Mouse (Mus musculus) olfactory bulb, adult 2 months (tissue): ENCODE data around the gene Gabpb1. TPM values are rescaled to one million over a fixed set of nuclear protein-coding genes. Genes with fewer than 3 reads are reported as not detected.

Experiments used
- H3K27ac ChIP-seq: fragments of 200-500 bp; 2 replicates; pipeline ENCODE4 v1.5.1; 2012; ENCODE audit warnings: low read depth, low read length; ENCODE audit not compliant: insufficient read depth
- H3K4me1 ChIP-seq: fragments of 200-500 bp; 2 replicates; pipeline ENCODE4 v1.6.1; 2012; ENCODE audit warnings: low read length; ENCODE audit not compliant: control insufficient read depth, insufficient read depth
- H3K4me3 ChIP-seq: fragments of 200-500 bp; 2 replicates; pipeline ENCODE4 v1.5.1; 2012; ENCODE audit warnings: mild to moderate bottlenecking, low read depth, low read length, moderate library complexity; ENCODE audit not compliant: insufficient read depth
- CTCF ChIP-seq: fragments of 200-500 bp; IDR thresholded peaks from 2 replicates; pipeline ENCODE4 v1.5.1; 2012; ENCODE audit warnings: low read depth, mild to moderate bottlenecking, low read length, moderate library complexity; ENCODE audit not compliant: insufficient read depth
- POLR2A ChIP-seq: fragments of 200-500 bp; IDR thresholded peaks from 2 replicates; pipeline ENCODE4 v1.6.1; 2012; ENCODE audit warnings: mild to moderate bottlenecking, low read depth, low read length, moderate library complexity; ENCODE audit not compliant: insufficient read depth
- WGBS: fragments of 180-500 bp; shearing (Covaris S2); methylation state at CpG from one replicate; pipeline ENCODE4 v1.1.7; 2018; 5-methylcytosine and 5-hydroxymethylcytosine counted together
- polyA plus RNA-seq: library from polyadenylated mRNA; stranded (reverse); fragments of >200 nt; gene quantifications from 2 replicates; pipeline ENCODE4 v1.2.4, GENCODE M21; 2012; ENCODE audit warnings: low replicate concordance; ENCODE audit not compliant: missing spikeins, insufficient read depth, insufficient read length

Gene Gabpb1
- polyA plus RNA-seq, 1 experiment: not detected

DNA sequence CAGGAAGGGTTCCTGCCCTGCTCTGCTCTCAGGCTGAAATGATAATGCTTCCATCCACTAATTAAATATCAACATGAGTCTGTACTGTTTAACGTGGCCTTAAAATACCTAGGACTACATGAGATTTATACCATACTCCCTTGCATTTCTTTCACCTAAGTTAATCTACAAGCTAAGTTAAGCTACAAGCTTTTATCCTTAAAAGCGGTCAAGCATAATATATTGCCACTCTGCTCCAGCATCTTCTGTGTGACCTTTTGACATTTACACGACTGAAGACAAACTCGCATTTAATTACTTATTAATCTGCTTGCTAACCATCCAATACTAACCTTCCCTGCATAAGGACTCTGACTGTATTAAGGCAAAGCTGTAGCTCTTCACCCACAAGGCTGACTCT lies 23.2 kb downstream of the Gabpb1 start:
- H3K27ac ChIP-seq: no peak overlapping the region
- 85% methylated on average over 4 of the region's 4 CpGs for WGBS
- H3K4me1 ChIP-seq: no peaks in the 10 kb centered on the region
- no peak overlapping the region for H3K4me3 ChIP-seq
- TF ChIP-seq CTCF (no peak), POLR2A (no peak)

DNA sequence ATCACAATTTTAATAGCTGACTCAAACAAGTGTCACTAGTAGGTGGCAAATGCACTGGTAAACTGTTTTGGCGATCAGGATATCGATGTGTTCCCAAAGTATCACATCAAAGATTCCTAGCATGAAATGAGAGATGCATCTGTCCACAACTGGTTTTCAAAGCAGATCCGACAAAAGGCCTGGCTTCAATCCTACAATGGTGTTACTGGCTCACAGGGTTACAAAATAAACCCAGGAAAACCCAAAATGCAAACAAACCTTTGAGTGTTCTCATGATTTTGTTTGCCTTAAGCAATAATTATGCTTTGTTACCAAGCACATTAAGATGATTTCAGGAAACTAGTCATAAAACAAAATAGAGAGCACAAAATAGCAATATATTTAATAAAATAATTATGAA lies 28.4 kb downstream of the Gabpb1 start:
- Histone ChIP-seq H3K4me1 (no peaks in the 10 kb centered on the region), H3K4me3 (no peak overlapping the region), H3K27ac (no peak overlapping the region)
- TF ChIP-seq POLR2A (no peak), CTCF (no peak)
- WGBS: 58% methylated on average over 3 of the region's 3 CpGs

DNA sequence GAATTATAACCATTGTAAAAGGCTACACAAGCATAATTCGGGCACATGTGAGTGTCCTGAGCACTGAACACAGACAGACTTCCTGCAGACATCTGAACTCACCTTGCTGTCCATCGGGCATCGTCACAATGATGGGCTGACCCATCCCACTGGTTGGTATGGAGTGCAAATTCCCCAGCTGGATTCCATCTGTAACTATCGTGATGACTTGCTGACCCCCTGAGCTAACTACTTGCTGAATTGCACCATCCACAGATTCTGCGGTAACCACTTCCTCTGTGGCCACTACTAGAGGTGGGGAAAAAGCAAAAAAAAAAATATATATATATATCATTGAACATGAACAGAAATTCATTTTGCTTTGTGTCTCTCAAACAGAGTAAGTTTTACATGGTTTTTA lies 29.7 kb downstream of the Gabpb1 start:
- TF ChIP-seq CTCF: no peak
- no peak for TF ChIP-seq POLR2A

DNA sequence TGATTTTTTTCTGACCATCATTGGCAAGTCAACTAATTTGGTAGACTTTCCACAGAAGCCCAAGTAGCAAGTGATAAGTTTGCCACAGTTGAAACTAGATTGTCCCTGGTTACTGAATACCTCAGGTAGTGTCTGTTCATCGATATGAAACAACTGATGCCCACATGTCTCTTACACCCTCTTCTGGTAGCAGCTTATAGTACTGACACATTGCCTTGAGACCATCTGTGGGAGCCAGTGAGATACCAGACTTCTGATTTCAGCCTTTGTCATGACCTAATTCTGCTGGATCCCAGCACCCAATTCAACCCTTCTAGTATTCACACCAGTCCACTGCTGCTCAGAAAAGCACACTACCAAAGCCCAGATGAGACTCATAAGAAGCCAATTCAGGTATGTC lies 31.4 kb downstream of the Gabpb1 start:
- Histone ChIP-seq H3K4me3 (no peak overlapping the region), H3K27ac (no peak overlapping the region), H3K4me1 (no peaks in the 10 kb centered on the region)
- WGBS: 94% methylated on average over 1 of the region's 1 CpGs
- TF ChIP-seq POLR2A: no peak
- no peak for TF ChIP-seq CTCF

More for the DNA sequence above, 29.7 kb downstream of the Gabpb1 start:
- Histone ChIP-seq H3K27ac (no peak overlapping the region), H3K4me1 (no peaks in the 10 kb centered on the region), H3K4me3 (no peak overlapping the region)
- WGBS: 96% methylated on average over 5 of the region's 5 CpGs

DNA sequence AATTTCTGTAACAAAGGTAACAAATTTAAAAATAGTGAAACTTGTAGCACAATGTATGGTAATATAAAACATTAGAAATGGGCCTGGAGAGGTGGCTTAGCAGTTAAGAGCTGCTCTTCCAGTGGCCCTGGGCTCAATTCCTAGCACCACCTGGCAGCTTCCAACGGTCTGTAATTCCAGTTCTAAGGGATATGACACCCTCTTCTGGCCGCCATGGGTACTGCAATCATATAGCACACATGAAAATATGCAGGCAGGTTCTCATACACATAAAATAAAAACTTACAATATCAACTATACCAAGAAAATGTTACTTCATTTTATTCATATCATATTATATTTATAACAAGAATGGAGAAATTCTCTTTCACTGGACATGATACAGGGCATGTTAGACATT lies 35.8 kb downstream of the Gabpb1 start:
- TF ChIP-seq CTCF (no peak), POLR2A (no peak)
- H3K4me1 ChIP-seq: no peaks in the 10 kb centered on the region
- H3K4me3 ChIP-seq: no peak overlapping the region
- no peak overlapping the region for H3K27ac ChIP-seq
- 92% methylated on average over 2 of the region's 2 CpGs for WGBS

DNA sequence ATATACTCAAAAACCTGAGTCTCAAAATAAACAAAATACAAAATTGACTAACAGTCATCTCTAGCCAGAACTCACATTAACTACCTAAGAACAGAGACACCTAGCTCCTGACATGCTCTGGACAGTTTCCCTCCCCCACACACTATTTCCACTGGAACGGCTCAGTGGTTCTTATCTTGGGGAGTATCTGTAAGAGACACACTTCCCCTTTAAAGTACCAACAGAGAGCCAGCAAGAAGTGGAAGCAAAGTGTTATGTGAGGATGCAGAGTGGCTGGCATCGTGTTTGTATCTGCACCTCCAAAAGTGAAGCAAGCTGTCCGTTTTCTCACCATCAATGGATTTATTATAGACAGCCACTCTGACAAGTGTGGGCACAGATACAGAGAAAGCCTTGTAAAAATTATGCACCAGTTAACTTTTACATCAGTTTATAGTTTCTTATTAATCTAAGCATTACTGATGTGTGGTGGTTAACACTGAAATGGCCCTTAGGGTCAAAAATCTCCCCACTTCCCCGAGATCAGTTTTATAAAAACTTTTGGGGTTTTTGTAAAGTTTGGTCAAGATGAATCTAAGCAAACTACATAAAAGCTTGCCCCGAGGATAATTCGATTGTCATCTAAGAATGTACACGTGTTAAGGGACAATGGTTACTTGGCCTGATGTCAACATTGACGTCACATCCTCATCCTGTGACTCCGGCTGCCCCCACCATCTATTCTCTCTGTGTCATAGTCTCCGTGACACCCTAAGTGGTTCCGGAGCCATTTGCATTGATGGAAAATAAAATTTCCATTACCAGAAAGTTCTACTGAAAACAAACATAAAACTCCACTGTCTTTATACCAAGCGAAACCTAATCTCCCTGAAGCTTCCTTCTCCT lies 40.0 kb downstream of the Gabpb1 start:
- Histone ChIP-seq H3K27ac (no peak overlapping the region), H3K4me1 (no peaks in the 10 kb centered on the region), H3K4me3 (no peak overlapping the region)
- WGBS: 76% methylated on average over 12 of the region's 12 CpGs
- TF ChIP-seq CTCF: no peak
- TF ChIP-seq POLR2A: no peak

DNA sequence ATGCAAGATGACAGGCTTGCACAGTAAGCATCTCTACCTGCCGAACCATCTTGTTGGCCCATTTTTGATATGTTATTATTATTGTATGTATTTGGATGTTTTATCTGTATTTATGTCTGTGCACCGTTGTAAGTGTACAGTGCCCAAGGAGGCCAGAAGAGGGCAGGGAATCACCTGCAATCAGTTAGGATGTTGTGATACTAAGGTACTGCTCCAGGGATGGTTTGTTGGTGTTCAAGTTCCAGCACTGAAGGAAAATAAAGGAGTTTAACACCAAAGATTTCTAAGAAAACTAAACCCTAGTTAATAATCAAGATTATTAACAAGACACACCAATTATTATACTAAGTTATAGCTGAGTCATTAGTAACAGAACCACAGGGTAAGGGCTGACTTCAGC lies 43.0 kb downstream of the Gabpb1 start:
- Histone ChIP-seq H3K4me3 (no peak overlapping the region), H3K27ac (no peak overlapping the region), H3K4me1 (no peaks in the 10 kb centered on the region)
- no peak for TF ChIP-seq CTCF
- TF ChIP-seq POLR2A: no peak
- WGBS: 87% methylated on average over 2 of the region's 2 CpGs

DNA sequence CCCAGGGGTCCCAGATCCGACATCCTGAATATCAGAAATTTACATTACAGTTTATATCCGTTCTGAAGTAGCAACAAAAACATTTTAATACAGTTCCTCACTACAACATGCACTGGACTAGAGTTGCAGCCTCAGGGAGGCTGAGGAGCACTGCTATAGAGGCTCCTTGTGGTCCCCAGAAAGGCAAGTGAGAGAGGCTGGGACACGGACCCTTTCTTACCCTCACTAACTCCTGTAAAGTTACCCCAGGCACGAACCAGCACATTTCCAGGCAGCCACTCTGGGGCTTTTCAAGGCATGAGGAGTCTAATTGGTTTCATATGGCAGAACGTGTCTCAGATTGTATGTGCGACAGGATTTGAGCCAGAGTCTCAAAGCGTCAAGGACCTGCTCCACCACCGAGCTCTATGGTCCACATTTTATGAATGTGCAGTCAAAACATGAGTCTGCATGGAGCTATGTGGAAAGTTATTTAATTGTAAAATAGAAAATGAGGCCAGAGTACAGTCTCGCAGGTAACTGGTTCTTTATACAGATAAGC lies 47.6 kb downstream of the Gabpb1 start:
- WGBS: 88% methylated on average over 9 of the region's 9 CpGs
- TF ChIP-seq POLR2A (no peak), CTCF (no peak)
- Histone ChIP-seq H3K4me3 (no peak overlapping the region), H3K27ac (no peak overlapping the region), H3K4me1 (no peaks in the 10 kb centered on the region)

DNA sequence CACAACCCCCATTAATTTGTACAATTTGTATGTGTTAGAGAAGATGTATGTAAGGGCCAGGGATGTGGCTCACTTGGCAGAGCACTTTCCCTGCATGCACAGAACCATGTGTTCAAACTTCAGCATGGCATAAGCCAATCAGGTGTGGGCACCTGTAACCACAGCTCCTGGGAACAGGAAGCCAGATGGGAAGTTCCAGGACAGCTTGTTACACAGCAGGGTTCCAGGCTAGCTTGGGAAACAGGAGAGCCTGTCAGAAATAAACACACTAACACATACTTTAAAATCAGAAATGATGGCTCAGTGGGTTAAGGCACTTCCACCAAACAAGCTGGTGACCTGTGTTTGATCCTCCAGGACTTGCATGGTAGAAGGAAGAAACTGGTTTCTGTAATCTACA lies 53.0 kb downstream of the Gabpb1 start:
- Histone ChIP-seq H3K4me1 (peaks cover 3% of the 10 kb centered on the region; the same call in 1 of the 2 replicates), H3K4me3 (no peak overlapping the region), H3K27ac (no peak overlapping the region)
- TF ChIP-seq CTCF: no peak
- TF ChIP-seq POLR2A: no peak

DNA sequence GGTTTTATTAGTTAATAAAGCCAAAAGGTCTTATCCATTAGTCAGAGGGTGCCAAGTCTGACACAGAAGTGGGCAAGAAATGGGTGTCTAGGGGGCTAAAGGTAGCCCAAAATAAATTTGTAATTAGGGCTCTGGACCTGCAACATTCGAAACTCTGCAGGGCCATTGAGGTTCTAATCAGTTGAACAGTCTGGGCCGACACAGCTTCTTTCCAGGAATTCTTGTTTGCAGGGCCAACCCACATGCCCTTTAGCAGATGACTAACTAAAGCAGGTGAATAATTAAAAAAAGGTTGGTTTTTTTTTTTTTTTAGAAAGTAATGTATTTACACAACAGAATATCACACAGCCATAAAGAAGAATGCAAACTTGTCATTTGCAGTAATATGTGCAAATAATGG lies 53.7 kb downstream of the Gabpb1 start:
- no peak for TF ChIP-seq CTCF
- no peak for TF ChIP-seq POLR2A
- 82% methylated on average over 2 of the region's 2 CpGs for WGBS
- peaks cover 3% of the 10 kb centered on the region; the same call in 1 of the 2 replicates for H3K4me1 ChIP-seq
- no peak overlapping the region for H3K27ac ChIP-seq
- H3K4me3 ChIP-seq: no peak overlapping the region
